Mouse (Mus musculus): ENCODE results near the gene Dyrk3.

Gene Dyrk3

DNA sequence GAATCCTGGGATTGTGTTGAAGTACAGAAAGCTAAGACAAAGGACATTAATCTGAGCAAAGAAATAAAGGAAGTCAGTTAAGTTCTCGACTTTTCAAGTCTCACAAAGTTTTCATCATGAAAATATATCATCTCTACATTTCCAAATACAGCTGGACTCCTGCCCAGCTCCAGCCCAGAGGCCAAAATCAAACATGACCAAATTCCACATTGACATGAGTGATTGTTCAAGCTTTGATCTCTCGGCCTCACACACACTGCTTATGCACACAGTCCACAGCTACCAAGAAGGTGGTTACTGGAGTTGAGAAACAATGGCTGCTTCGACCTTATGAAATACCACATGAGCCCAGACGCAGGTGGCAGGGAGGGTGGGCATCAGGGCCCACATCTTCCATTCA lies 54.5 kb downstream of the Dyrk3 start:
- no peak for DNase-seq (ENCODE audit: low spot score)

GRCm38 (mm10) chr1:131083122-131083521 lies 55.0 kb downstream of the Dyrk3 start:
- DNase-seq (ENCODE audit: low spot score), result no peak

DNA sequence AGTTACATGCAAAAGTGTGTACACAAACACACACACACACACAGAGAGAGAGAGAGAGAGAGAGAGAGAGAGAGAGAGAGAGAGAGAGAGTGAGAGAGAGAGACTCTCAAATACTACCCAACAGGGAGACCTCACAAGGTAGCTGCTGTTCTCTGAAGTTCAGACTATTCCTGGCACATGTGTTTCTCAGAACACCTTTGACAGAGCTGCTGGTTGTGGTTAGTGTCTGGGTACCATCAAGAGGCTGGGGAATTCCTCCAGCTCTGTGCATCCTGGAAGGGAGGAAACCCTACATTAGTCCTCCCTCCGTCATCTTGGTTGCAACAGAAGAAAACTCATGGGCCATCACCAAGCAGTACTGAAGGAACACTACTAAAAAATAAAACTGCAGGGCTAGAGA lies 57.5 kb downstream of the Dyrk3 start:
- DNase-seq (ENCODE audit: low spot score), result no peak

GRCm38 (mm10) chr1:131079762-131080161 lies 58.4 kb downstream of the Dyrk3 start:
- no peak for DNase-seq (ENCODE audit: low spot score)

DNA sequence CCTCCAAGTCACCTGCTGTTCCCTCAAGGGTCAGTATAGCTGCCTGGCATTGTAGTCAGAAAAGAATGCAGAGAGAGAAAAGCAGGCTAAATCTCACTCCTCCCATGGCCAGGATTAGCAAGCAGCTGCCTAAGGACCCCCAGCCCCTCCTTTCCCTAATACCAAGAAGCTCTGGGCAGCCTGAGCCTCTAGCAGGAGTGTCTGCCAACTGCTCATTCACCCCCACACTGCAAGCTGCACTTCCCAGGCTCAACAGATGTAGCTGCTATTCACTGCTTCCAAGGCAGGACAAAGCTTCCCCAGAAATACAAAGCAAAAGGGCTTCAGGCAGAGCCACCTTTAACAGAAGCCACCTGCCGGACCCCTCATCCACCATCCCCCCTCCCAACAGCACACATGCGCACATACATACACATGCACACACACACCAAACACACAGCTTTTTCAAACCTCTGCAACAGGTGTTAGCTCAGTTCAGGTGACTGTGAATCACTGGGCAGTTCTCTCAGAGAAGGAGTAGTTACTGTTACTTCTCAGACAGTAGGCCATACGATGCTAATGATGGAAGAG lies 59.3 kb downstream of the Dyrk3 start:
- no peak for DNase-seq (ENCODE audit: low spot score)

Data from spleen, adult 12 weeks (tissue).